Mouse (Mus musculus): ENCODE measurements around the gene Tsga10ip. TPM values are rescaled to one million over a fixed set of nuclear protein-coding genes. Genes with fewer than 3 reads are reported as not detected.

The Tsga10ip gene
- not detected in 2 replicates for polyA plus RNA-seq (2014; fragmentation: Nextera tagmentation; extraction: Ambion mirVana)

- DNase-seq (ENCODE audit: low spot score) (no peak), ATAC-seq (ENCODE audit: low FRiP score) (no peak)
- H3K4me3 ChIP-seq (replicated peaks; ENCODE audit: low read length), result no peak within 1 kb of the TSS
- 68% methylated on average over 8 of the region's 8 CpGs for WGBS
- no peaks in the 10 kb centered on the region for H3K36me3 ChIP-seq (replicated peaks; ENCODE audit: control insufficient read depth, insufficient read depth)
- no peaks in the 10 kb centered on the region for H3K27me3 ChIP-seq (ENCODE audit: control insufficient read depth, insufficient read depth, low read length)
- no peak within 1 kb of the TSS for H3K4me2 ChIP-seq (replicated peaks)
- peaks cover 6% of the 10 kb centered on the region for H3K4me1 ChIP-seq (replicated peaks; ENCODE audit: control insufficient read depth, insufficient read depth, low read length)
- no peak within 1 kb of the TSS for H3K27ac ChIP-seq
- H3K9ac ChIP-seq, result no peak within 1 kb of the TSS
- no peaks in the 10 kb centered on the region for H3K9me3 ChIP-seq (ENCODE audit: control insufficient read depth, low read length)
Measured at GRCm38 (mm10) chr19:5402293-5402692, at the start of gene Tsga10ip. Gene Tsga10ip (minus strand): TSS chr19:5402526.

- peaks cover 14% of the 10 kb centered on the region for H3K36me3 ChIP-seq (replicated peaks; ENCODE audit: control insufficient read depth, insufficient read depth)
- WGBS, result 75% methylated on average over 6 of the region's 6 CpGs
Measured at GRCm38 (mm10) chr19:5451766-5452165, 49.4 kb upstream of the Tsga10ip start.

GRCm38 (mm10) chr19:5449673-5450072, 47.3 kb upstream of the Tsga10ip start:
- Histone ChIP-seq H3K27ac (no peak overlapping the region), H3K4me3 (replicated peaks; ENCODE audit: low read length) (no peak overlapping the region), H3K36me3 (replicated peaks; ENCODE audit: control insufficient read depth, insufficient read depth) (peaks cover 14% of the 10 kb centered on the region), H3K4me2 (replicated peaks) (no peak overlapping the region), H3K9me3 (ENCODE audit: control insufficient read depth, low read length) (no peaks in the 10 kb centered on the region), H3K27me3 (ENCODE audit: control insufficient read depth, insufficient read depth, low read length) (peaks cover 60% of the 10 kb centered on the region), H3K4me1 (replicated peaks; ENCODE audit: control insufficient read depth, insufficient read depth, low read length) (peaks cover 10% of the 10 kb centered on the region; the same call in 1 of the 2 replicates), H3K9ac (no peak overlapping the region)
- 91% methylated on average over 3 of the region's 3 CpGs for WGBS
- ATAC-seq (ENCODE audit: low FRiP score) (no peak), DNase-seq (ENCODE audit: low spot score) (no peak)

More at GRCm38 (mm10) chr19:5451766-5452165, 49.4 kb upstream of the Tsga10ip start:
- Histone ChIP-seq H3K27ac (no peak overlapping the region), H3K9me3 (ENCODE audit: control insufficient read depth, low read length) (no peaks in the 10 kb centered on the region), H3K4me3 (replicated peaks; ENCODE audit: low read length) (no peak overlapping the region), H3K4me2 (replicated peaks) (no peak overlapping the region), H3K27me3 (ENCODE audit: control insufficient read depth, insufficient read depth, low read length) (peaks cover 42% of the 10 kb centered on the region), H3K4me1 (replicated peaks; ENCODE audit: control insufficient read depth, insufficient read depth, low read length) (peaks cover 28% of the 10 kb centered on the region), H3K9ac (no peak overlapping the region)
- no peak for ATAC-seq (ENCODE audit: low FRiP score)
- DNase-seq (ENCODE audit: low spot score), result no peak

- ATAC-seq (ENCODE audit: low FRiP score) (no peak), DNase-seq (ENCODE audit: low spot score) (no peak)
- H3K36me3 ChIP-seq (replicated peaks; ENCODE audit: control insufficient read depth, insufficient read depth), result peaks cover 3% of the 10 kb centered on the region; the same call in 1 of the 2 replicates
- H3K27ac ChIP-seq, result no peak overlapping the region
- WGBS, result 8% methylated on average over 36 of the region's 36 CpGs
- peaks cover 10% of the 10 kb centered on the region; the same call in 1 of the 2 replicates for H3K4me1 ChIP-seq (replicated peaks; ENCODE audit: control insufficient read depth, insufficient read depth, low read length)
- H3K27me3 ChIP-seq (ENCODE audit: control insufficient read depth, insufficient read depth, low read length), result peaks cover 61% of the 10 kb centered on the region
- H3K9ac ChIP-seq, result peak overlapping the region; percentile 44; the same call in 1 of the 2 replicates
- no peaks in the 10 kb centered on the region for H3K9me3 ChIP-seq (ENCODE audit: control insufficient read depth, low read length)
- H3K4me2 ChIP-seq (replicated peaks), result peak overlapping the region; percentile 86
- peak overlapping the region; percentile 48 for H3K4me3 ChIP-seq (replicated peaks; ENCODE audit: low read length)
Measured at GRCm38 (mm10) chr19:5448354-5449150, 46.2 kb upstream of the Tsga10ip start.

GRCm38 (mm10) chr19:5447515-5448353, 45.4 kb upstream of the Tsga10ip start, which contains the start of gene Fosl1:
Gene Fosl1 (plus strand): TSS chr19:5447547.
- peak; percentile 63 for DNase-seq (ENCODE audit: low spot score)
- Histone ChIP-seq H3K9me3 (ENCODE audit: control insufficient read depth, low read length) (no peaks in the 10 kb centered on the region), H3K27ac (no peak within 1 kb of the TSS), H3K27me3 (ENCODE audit: control insufficient read depth, insufficient read depth, low read length) (peaks cover 61% of the 10 kb centered on the region), H3K4me3 (replicated peaks; ENCODE audit: low read length) (peak within 1 kb of the TSS; percentile 48), H3K4me2 (replicated peaks) (peak within 1 kb of the TSS; percentile 86), H3K9ac (peak within 1 kb of the TSS; percentile 44), H3K4me1 (replicated peaks; ENCODE audit: control insufficient read depth, insufficient read depth, low read length) (peaks cover 10% of the 10 kb centered on the region; the same call in 1 of the 2 replicates), H3K36me3 (replicated peaks; ENCODE audit: control insufficient read depth, insufficient read depth) (no peaks in the 10 kb centered on the region; the same call in 1 of the 2 replicates)
- ATAC-seq (ENCODE audit: low FRiP score), result peak; percentile 72
- under 1% methylated on average over 70 of the region's 70 CpGs for WGBS

DNA sequence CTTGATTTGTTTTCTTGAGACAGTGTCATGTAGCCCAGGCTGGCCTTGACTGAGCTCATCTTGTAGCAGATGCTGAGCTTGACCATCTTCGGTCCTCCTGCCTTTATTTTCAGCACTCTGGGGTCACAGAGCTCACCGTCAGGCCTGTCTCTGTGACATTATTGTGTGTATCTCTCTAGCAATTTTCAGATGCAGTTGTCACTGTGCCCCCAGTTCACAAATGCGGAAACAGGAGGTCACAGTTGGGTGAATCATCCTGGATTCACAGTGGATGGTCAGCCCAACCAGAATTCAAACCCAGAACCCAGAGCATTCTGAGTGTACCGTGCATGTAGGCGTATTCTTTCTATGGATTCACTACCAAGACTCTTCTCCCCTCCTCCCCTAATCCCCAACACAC, 43.4 kb upstream of the Tsga10ip start:
- H3K27me3 ChIP-seq (ENCODE audit: control insufficient read depth, insufficient read depth, low read length), result peaks cover 57% of the 10 kb centered on the region
- WGBS, result 86% methylated on average over 5 of the region's 5 CpGs
- ATAC-seq (ENCODE audit: low FRiP score), result no peak

GRCm38 (mm10) chr19:5444954-5445353, 42.6 kb upstream of the Tsga10ip start:
- DNase-seq (ENCODE audit: low spot score) (no peak), ATAC-seq (ENCODE audit: low FRiP score) (no peak)
- H3K9me3 ChIP-seq (ENCODE audit: control insufficient read depth, low read length), result no peaks in the 10 kb centered on the region
- no peak overlapping the region for H3K4me3 ChIP-seq (replicated peaks; ENCODE audit: low read length)
- no peaks in the 10 kb centered on the region for H3K36me3 ChIP-seq (replicated peaks; ENCODE audit: control insufficient read depth, insufficient read depth)
- no peak overlapping the region for H3K4me2 ChIP-seq (replicated peaks)
- no peak overlapping the region for H3K9ac ChIP-seq
- WGBS, result 35% methylated on average over 7 of the region's 7 CpGs
- peaks cover 10% of the 10 kb centered on the region; the same call in 1 of the 2 replicates for H3K4me1 ChIP-seq (replicated peaks; ENCODE audit: control insufficient read depth, insufficient read depth, low read length)
- peaks cover 51% of the 10 kb centered on the region for H3K27me3 ChIP-seq (ENCODE audit: control insufficient read depth, insufficient read depth, low read length)
- H3K27ac ChIP-seq, result no peak overlapping the region

More for the DNA sequence above, 43.4 kb upstream of the Tsga10ip start:
- no peak for DNase-seq (ENCODE audit: low spot score)
- H3K9ac ChIP-seq, result no peak overlapping the region
- no peak overlapping the region for H3K4me2 ChIP-seq (replicated peaks)
- H3K27ac ChIP-seq, result no peak overlapping the region
- H3K4me3 ChIP-seq (replicated peaks; ENCODE audit: low read length), result no peak overlapping the region
- no peaks in the 10 kb centered on the region for H3K36me3 ChIP-seq (replicated peaks; ENCODE audit: control insufficient read depth, insufficient read depth)
- H3K9me3 ChIP-seq (ENCODE audit: control insufficient read depth, low read length), result no peaks in the 10 kb centered on the region
- H3K4me1 ChIP-seq (replicated peaks; ENCODE audit: control insufficient read depth, insufficient read depth, low read length), result peaks cover 10% of the 10 kb centered on the region; the same call in 1 of the 2 replicates

- Histone ChIP-seq H3K4me1 (replicated peaks; ENCODE audit: control insufficient read depth, insufficient read depth, low read length) (peaks cover 10% of the 10 kb centered on the region; the same call in 1 of the 2 replicates), H3K27ac (no peak overlapping the region), H3K27me3 (ENCODE audit: control insufficient read depth, insufficient read depth, low read length) (peaks cover 46% of the 10 kb centered on the region), H3K9me3 (ENCODE audit: control insufficient read depth, low read length) (no peaks in the 10 kb centered on the region), H3K36me3 (replicated peaks; ENCODE audit: control insufficient read depth, insufficient read depth) (no peaks in the 10 kb centered on the region), H3K4me2 (replicated peaks) (no peak overlapping the region), H3K4me3 (replicated peaks; ENCODE audit: low read length) (no peak overlapping the region), H3K9ac (no peak overlapping the region)
- 67% methylated on average over 9 of the region's 9 CpGs for WGBS
- DNase-seq (ENCODE audit: low spot score), result no peak
- no peak for ATAC-seq (ENCODE audit: low FRiP score)
Measured at GRCm38 (mm10) chr19:5444371-5444908, 42.1 kb upstream of the Tsga10ip start.

All from hindbrain, embryonic 14.5 days (tissue).